Mouse (Mus musculus) stomach, postnatal 0 days (tissue): ENCODE measurements around the gene Rnf43.

ENCODE experiments used
- CTCF ChIP-seq: IDR thresholded peaks from 2 replicates; pipeline ENCODE4 v1.5.1; 2016; ENCODE audit warnings: antibody characterized with exemption, low read depth, mild to moderate bottlenecking, moderate library complexity
- EP300 ChIP-seq: optimal IDR thresholded peaks from 2 replicates; pipeline ENCODE3; 2016; ENCODE audit warnings: antibody characterized with exemption

- TF ChIP-seq CTCF (no peak), EP300 (no peak)
Observed at GRCm38 (mm10) chr11:87753891-87754501, 91.5 kb downstream of the Rnf43 start.
